Mouse (Mus musculus): ENCODE data around the gene Taf8. TPM values are rescaled to one million over a fixed set of nuclear protein-coding genes. Genes with fewer than 3 reads are reported as not detected.
A peak's percentile ranks its signal among the peaks of the same experiment; 100 is the strongest.

Taf8 gene
- 6.5 and 8.1 TPM in 2 replicates for polyA plus RNA-seq (2015; fragmentation: Nextera tagmentation; extraction: Ambion mirVana)

DNA sequence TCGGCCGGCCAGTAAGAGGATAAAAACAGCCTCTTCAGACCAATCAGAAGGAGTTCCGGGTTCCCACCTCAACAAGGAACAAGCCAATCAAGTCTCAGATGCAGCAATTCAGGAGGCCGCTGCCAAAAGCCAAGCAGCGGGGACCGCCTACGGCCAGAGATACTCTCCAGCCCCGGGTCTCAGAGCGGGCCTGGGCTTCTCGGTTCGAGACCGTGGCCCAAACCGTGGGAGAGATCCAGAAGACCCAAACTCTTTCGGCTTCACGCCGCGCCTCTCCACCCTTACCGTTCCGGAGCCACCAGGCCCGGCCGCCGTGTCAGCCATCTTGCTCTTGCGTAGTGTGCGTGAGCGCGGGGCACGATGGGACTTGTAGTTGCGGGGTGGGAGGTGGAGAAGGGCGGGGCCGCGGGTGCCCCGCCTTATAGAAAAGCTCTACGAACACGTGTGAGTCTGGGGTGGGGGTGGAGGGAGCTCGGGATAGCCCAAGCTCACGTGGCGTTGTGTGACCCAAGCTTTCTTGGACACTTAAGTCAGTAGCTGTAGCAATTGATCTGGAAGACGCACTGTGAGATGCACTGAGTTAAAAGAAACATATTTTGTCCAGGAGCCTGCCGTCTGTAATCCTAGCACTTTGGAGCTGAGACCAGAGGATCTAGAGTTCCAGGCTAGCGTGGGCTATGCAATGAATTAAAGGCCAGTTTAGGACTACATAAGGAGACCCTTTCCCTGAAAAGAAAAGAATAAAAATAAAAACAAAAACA is at the start of gene Taf8:
Taf8 (minus strand) TSS at position 347 of the 761 bp plus-strand sequence.
- Histone ChIP-seq H3K9ac (replicated peaks) (peak within 1 kb of the TSS; percentile 70), H3K9me3 (ENCODE audit: low read length) (no peaks in the 10 kb centered on the region), H3K4me2 (ENCODE audit: low read depth, low read length) (peak within 1 kb of the TSS; percentile 74), H3K27ac (ENCODE audit: low read depth) (peak within 1 kb of the TSS; percentile 70), H3K36me3 (replicated peaks; ENCODE audit: insufficient read depth, low read length) (peaks cover 27% of the 10 kb centered on the region), H3K4me1 (ENCODE audit: insufficient read depth) (peaks cover 34% of the 10 kb centered on the region), H3K4me3 (ENCODE audit: low read depth, low read length) (peak within 1 kb of the TSS; percentile 65), H3K27me3 (ENCODE audit: insufficient read depth, low read length) (no peaks in the 10 kb centered on the region)
- no peak for TF ChIP-seq CTCF (IDR thresholded peaks at IDR 0.05; ENCODE audit: low read depth)
- peak; percentile 11; the same call in 1 of the 2 replicates for TF ChIP-seq EP300 (IDR thresholded peaks at IDR 0.05; ENCODE audit: low read depth)
- ATAC-seq = peak; percentile 91
- peak; percentile 96 for DNase-seq
- WGBS (ENCODE audit: insufficient replicate concordance) = 2% methylated on average over 40 of the region's 40 CpGs

GRCm38 (mm10) chr17:47551049-47551448 is 49.0 kb upstream of the Taf8 start:
- Histone ChIP-seq H3K36me3 (replicated peaks; ENCODE audit: insufficient read depth, low read length) (no peaks in the 10 kb centered on the region), H3K4me2 (ENCODE audit: low read depth, low read length) (no peak overlapping the region), H3K9ac (replicated peaks) (no peak overlapping the region), H3K4me3 (ENCODE audit: low read depth, low read length) (no peak overlapping the region), H3K9me3 (ENCODE audit: low read length) (no peaks in the 10 kb centered on the region), H3K27me3 (ENCODE audit: insufficient read depth, low read length) (no peaks in the 10 kb centered on the region), H3K4me1 (ENCODE audit: insufficient read depth) (peaks cover 8% of the 10 kb centered on the region), H3K27ac (ENCODE audit: low read depth) (no peak overlapping the region)
- 72% methylated on average over 7 of the region's 7 CpGs for WGBS (ENCODE audit: insufficient replicate concordance)
- DNase-seq (no peak), ATAC-seq (no peak)
- TF ChIP-seq CTCF (IDR thresholded peaks at IDR 0.05; ENCODE audit: low read depth) (no peak), EP300 (IDR thresholded peaks at IDR 0.05; ENCODE audit: low read depth) (no peak)

GRCm38 (mm10) chr17:47545861-47546331 is 43.8 kb upstream of the Taf8 start:
- Histone ChIP-seq H3K27me3 (ENCODE audit: insufficient read depth, low read length) (no peaks in the 10 kb centered on the region), H3K4me3 (ENCODE audit: low read depth, low read length) (no peak overlapping the region), H3K4me1 (ENCODE audit: insufficient read depth) (peaks cover 30% of the 10 kb centered on the region), H3K9me3 (ENCODE audit: low read length) (no peaks in the 10 kb centered on the region), H3K9ac (replicated peaks) (no peak overlapping the region), H3K27ac (ENCODE audit: low read depth) (no peak overlapping the region), H3K36me3 (replicated peaks; ENCODE audit: insufficient read depth, low read length) (peaks cover 3% of the 10 kb centered on the region; the same call in 1 of the 2 replicates), H3K4me2 (ENCODE audit: low read depth, low read length) (no peak overlapping the region)
- no peak for ATAC-seq
- no peak for TF ChIP-seq EP300 (IDR thresholded peaks at IDR 0.05; ENCODE audit: low read depth)
- no peak for TF ChIP-seq CTCF (IDR thresholded peaks at IDR 0.05; ENCODE audit: low read depth)
- WGBS (ENCODE audit: insufficient replicate concordance) = 90% methylated on average over 17 of the region's 17 CpGs
- no peak for DNase-seq

- Histone ChIP-seq H3K9ac (replicated peaks) (no peak overlapping the region), H3K4me3 (ENCODE audit: low read depth, low read length) (no peak overlapping the region), H3K27ac (ENCODE audit: low read depth) (no peak overlapping the region), H3K9me3 (ENCODE audit: low read length) (no peaks in the 10 kb centered on the region), H3K4me2 (ENCODE audit: low read depth, low read length) (no peak overlapping the region), H3K27me3 (ENCODE audit: insufficient read depth, low read length) (no peaks in the 10 kb centered on the region), H3K36me3 (replicated peaks; ENCODE audit: insufficient read depth, low read length) (peaks cover 3% of the 10 kb centered on the region; the same call in 1 of the 2 replicates), H3K4me1 (ENCODE audit: insufficient read depth) (peaks cover 26% of the 10 kb centered on the region)
- ATAC-seq (no peak), DNase-seq (no peak)
- no peak for TF ChIP-seq CTCF (IDR thresholded peaks at IDR 0.05; ENCODE audit: low read depth)
- WGBS (ENCODE audit: insufficient replicate concordance) = 90% methylated on average over 12 of the region's 12 CpGs
Measured at GRCm38 (mm10) chr17:47545154-47545553, 43.1 kb upstream of the Taf8 start.

- H3K4me3 ChIP-seq (ENCODE audit: low read depth, low read length) = no peak overlapping the region
- peak overlapping the region; percentile 29; the same call in 1 of the 2 replicates for H3K27ac ChIP-seq (ENCODE audit: low read depth)
- H3K36me3 ChIP-seq (replicated peaks; ENCODE audit: insufficient read depth, low read length) = peaks cover 6% of the 10 kb centered on the region; the same call in 1 of the 2 replicates
- no peak overlapping the region for H3K9ac ChIP-seq (replicated peaks)
- no peak for DNase-seq
- TF ChIP-seq EP300 (IDR thresholded peaks at IDR 0.05; ENCODE audit: low read depth) (no peak), CTCF (IDR thresholded peaks at IDR 0.05; ENCODE audit: low read depth) (no peak)
- H3K27me3 ChIP-seq (ENCODE audit: insufficient read depth, low read length) = no peaks in the 10 kb centered on the region
- H3K4me1 ChIP-seq (ENCODE audit: insufficient read depth) = peaks cover 26% of the 10 kb centered on the region
- peak; percentile 45; the same call in 1 of the 2 replicates for ATAC-seq
- no peaks in the 10 kb centered on the region for H3K9me3 ChIP-seq (ENCODE audit: low read length)
- no peak overlapping the region for H3K4me2 ChIP-seq (ENCODE audit: low read depth, low read length)
- whole genome bisulfite sequencing (ENCODE audit: insufficient replicate concordance) = 45% methylated on average over 7 of the region's 7 CpGs
Measured at GRCm38 (mm10) chr17:47543051-47543650, 41.1 kb upstream of the Taf8 start.

DNA sequence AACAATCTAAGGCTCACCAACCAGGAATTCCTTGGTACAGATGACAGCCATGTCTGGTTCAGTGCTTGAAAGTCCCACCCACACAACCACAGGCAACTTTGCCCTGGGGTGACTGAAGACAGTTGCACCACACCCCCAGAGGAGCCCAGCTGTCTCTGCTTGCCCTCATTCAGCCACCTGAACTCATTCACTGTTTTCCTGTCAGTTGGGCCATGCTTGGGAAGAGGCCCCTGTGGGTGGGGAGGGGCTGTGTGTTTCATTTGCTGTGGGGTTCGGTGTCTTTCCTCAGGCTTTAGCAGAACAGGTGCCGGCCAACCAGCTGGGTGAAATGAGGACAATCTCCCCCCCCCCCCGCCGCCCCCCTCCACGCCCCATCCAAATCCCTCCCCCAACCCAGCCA is 40.0 kb upstream of the Taf8 start:
- Histone ChIP-seq H3K27me3 (ENCODE audit: insufficient read depth, low read length) (no peaks in the 10 kb centered on the region), H3K27ac (ENCODE audit: low read depth) (peak overlapping the region; percentile 62), H3K36me3 (replicated peaks; ENCODE audit: insufficient read depth, low read length) (peaks cover 6% of the 10 kb centered on the region; the same call in 1 of the 2 replicates), H3K4me2 (ENCODE audit: low read depth, low read length) (no peak overlapping the region), H3K9me3 (ENCODE audit: low read length) (no peaks in the 10 kb centered on the region), H3K4me3 (ENCODE audit: low read depth, low read length) (no peak overlapping the region), H3K9ac (replicated peaks) (no peak overlapping the region), H3K4me1 (ENCODE audit: insufficient read depth) (peaks cover 32% of the 10 kb centered on the region)
- DNase-seq = peak; percentile 61
- no peak for TF ChIP-seq EP300 (IDR thresholded peaks at IDR 0.05; ENCODE audit: low read depth)
- TF ChIP-seq CTCF (IDR thresholded peaks at IDR 0.05; ENCODE audit: low read depth) = no peak
- peak; percentile 49 for ATAC-seq
- 13% methylated on average over 4 of the region's 5 CpGs for WGBS (ENCODE audit: insufficient replicate concordance)

All from liver, postnatal 0 days (tissue).